ENCODE assay signal across 21 mouse cellular contexts in the genomic region with DNA sequence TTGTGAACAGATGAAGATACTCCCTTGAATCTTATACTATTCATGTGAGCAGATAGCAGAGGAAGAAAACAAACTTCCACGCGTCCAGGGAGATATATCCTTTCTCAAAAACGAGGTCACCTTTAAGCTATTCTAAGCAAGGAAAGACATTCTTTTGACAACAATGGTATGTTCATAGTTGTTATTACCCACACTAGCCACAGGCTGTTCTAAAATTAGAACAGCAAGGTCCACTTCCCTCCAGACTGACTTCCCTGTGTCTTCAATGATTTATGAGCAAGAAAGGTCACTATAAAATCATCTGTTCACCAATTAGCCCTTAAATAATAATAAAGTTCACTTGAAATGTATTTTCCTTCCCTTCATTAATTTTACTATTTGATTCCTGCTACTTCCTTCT.
DNase-seq lines count a peak whose midpoint lies in the region; ATAC-seq and TF ChIP-seq lines count a peak whose summit lies in the region.
"Had no signal": no experiment of that assay in that cellular context is flagged by ENCODE, and none has a peak within 500 bp of the region (broad histone marks: within the 10 kb centered on the region; RNA-seq: fewer than 3 reads in every experiment).

No protein-coding gene starts in this region.

- H3K4me2 ChIP-seq in heart, embryonic 13.5 days: no peak overlapping the region
- H3K4me2 ChIP-seq: forebrain, embryonic 13.5 days; hindbrain, embryonic 15.5 days had no signal

- CTCF ChIA-PET in Patski (lab: Charles Lee): no interaction called here

- in situ Hi-C loops in Patski (cut with MboI; ENCODE audit: low pct_unique_long_range_greater_than_20kb): loop anchor here (10.0 kb wide), 2 partner anchors 255 to 395 kb away; no protein-coding TSS in a partner anchor

- 19% methylated on average over 3 of the region's 3 CpGs for WGBS in heart, embryonic 13.5 days
- 27% methylated on average over 3 of the region's 3 CpGs for WGBS in lung, adult 2 months

- 0 out of 2 replicates have a peak overlapping the region, but pooled peaks have one; percentile 15 for H3K27ac ChIP-seq in heart, embryonic 13.5 days (replicated peaks)
- H3K27ac ChIP-seq: embryonic facial prominence, embryonic 10.5 days; forebrain, embryonic 13.5 days; hindbrain, embryonic 15.5 days had no signal

- no peak overlapping the region for H3K9ac ChIP-seq in heart, embryonic 13.5 days
- H3K9ac ChIP-seq: forebrain, embryonic 13.5 days; forebrain, postnatal 0 days; hindbrain, embryonic 15.5 days had no signal

- TF ChIP-seq POLR2A in lung, adult 2 months (IDR thresholded peaks at IDR 0.05; ENCODE audit: borderline replicate concordance, extremely low read depth, low read depth, low read length): no peak

- no peaks in the 10 kb centered on the region for H3K9me3 ChIP-seq in heart, embryonic 13.5 days
- H3K9me3 ChIP-seq: embryonic facial prominence, embryonic 10.5 days; forebrain, embryonic 13.5 days; G1E; hindbrain, embryonic 15.5 days had no signal

- ATAC-seq in heart, embryonic 13.5 days (ENCODE audit: extremely low read depth, insufficient number of reproducible peaks, low FRiP score, low TSS enrichment): no peak
- ATAC-seq in Patski: peak; percentile 79
- peak; percentile 73 for ATAC-seq in megakaryocyte, adult 5-6 weeks (ENCODE audit: poor library complexity, severe bottlenecking)
- ATAC-seq: CD4-positive, CD25-positive, alpha-beta regulatory T cell, adult 4 months; forebrain, embryonic 13.5 days; forebrain, postnatal 0 days; intestine, embryonic 16.5 days had no signal

- TF ChIP-seq CTCF in Patski (IDR thresholded peaks at IDR 0.05): no peak
- TF ChIP-seq CTCF in lung, adult 2 months (IDR thresholded peaks at IDR 0.05; ENCODE audit: insufficient read depth, low read length): no peak

- H3K27me3 ChIP-seq in heart, embryonic 13.5 days (replicated peaks): no peaks in the 10 kb centered on the region
- H3K27me3 ChIP-seq in Patski: peaks cover 7% of the 10 kb centered on the region
- H3K27me3 ChIP-seq: forebrain, embryonic 13.5 days; hindbrain, embryonic 15.5 days had no signal

- POLR2A ChIA-PET in Patski (lab: Charles Lee): no interaction called here

- H3K36me3 ChIP-seq in heart, embryonic 13.5 days: no peaks in the 10 kb centered on the region
- H3K36me3 ChIP-seq: embryonic facial prominence, embryonic 10.5 days; G1E; hindbrain, embryonic 15.5 days had no signal

- intact Hi-C loops in heart, postnatal 36 days (cut with DNase I): loop anchor here (10.0 kb wide), 1 partner anchor 385 kb away; no protein-coding TSS in a partner anchor

- H3K4me3 ChIP-seq in heart, embryonic 13.5 days: no peak overlapping the region
- no peak overlapping the region for H3K4me3 ChIP-seq in lung, adult 2 months (replicated peaks; ENCODE audit: extremely low read depth, low read depth, low read length)
- H3K4me3 ChIP-seq: embryonic facial prominence, embryonic 10.5 days; forebrain, embryonic 13.5 days; hindbrain, embryonic 15.5 days had no signal

- peaks cover 11% of the 10 kb centered on the region for H3K4me1 ChIP-seq in heart, embryonic 13.5 days
- no peaks in the 10 kb centered on the region for H3K4me1 ChIP-seq in lung, adult 2 months (ENCODE audit: control insufficient read depth, insufficient read depth, low read length)
- H3K4me1 ChIP-seq: embryonic facial prominence, embryonic 10.5 days; forebrain, embryonic 13.5 days; hindbrain, embryonic 15.5 days had no signal

- no peak for DNase-seq in heart, postnatal 36 days
- DNase-seq in 3T3-L1 (ENCODE audit: low read depth, low spot score): peak; percentile 32
- peak; percentile 12 for DNase-seq in Patski (ENCODE audit: low read depth, low spot score)
- DNase-seq in right cerebral cortex, postnatal 36 days (ENCODE audit: low spot score in 2 of 2): no peak
- no peak for DNase-seq in lung, adult 2 months
- DNase-seq: adrenal gland, postnatal 14 days; B cell, adult 2 months; cerebellum, adult 11-12 months; cerebellum, adult 9-11 months; cerebellum, postnatal 36 days; forebrain, postnatal 0 days; gastrocnemius, postnatal 14 days; heart, postnatal 14 days had no signal

Comparison
In these comparisons a context has a peak if more than half of its experiments do, and no peak if none do; other contexts are left out.
1. DNase-seq: peak in 3T3-L1 (single experiment) and Patski (single experiment); none in heart, postnatal 36 days (0 of 2), right cerebral cortex, postnatal 36 days (0 of 2) and lung, adult 2 months (single experiment).